Mouse (Mus musculus): ENCODE measurements at regions not wholly inside any gene's neighbourhood (a gene's known extent, or its start where the extent isn't known, plus 50 kb on each side); places are given as distances from the start of the nearest gene placed in this dataset.

DNA sequence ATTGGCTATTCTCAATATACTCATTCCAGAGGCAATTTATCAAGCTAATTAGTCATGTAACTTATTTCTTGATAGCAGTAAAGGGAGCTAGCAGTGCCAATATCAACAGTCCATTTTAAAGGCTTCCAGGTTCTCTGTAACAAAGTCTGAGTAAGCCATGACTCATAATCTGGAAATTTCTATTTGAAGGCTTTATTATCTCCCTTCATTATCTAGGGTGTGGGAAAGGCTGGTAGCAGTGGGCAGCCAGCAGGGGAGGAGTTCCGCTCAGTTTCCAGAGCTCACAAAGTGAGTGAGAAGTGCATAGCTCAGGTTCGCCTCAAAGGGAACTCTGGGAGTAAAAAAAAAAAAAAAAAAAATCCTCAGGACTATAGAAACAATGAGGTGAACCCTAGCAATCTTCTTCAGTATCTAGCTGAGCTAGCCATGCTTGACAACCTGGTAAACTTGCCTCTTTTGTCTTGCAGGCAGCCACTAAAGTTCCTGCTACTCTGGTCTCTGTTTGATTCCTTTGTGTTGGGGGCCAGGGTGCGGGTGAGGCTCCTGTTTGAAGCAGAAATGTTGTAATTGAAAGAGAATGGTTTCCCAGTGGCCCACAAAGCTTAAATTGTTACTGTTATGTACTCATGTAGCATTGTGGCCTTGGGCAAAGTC lies 68.7 kb upstream of the Itprid2 start:
- no peaks in the 10 kb centered on the region for H3K27me3 ChIP-seq (replicated peaks; ENCODE audit: control insufficient read depth, insufficient read depth, low read length)
- no peak overlapping the region for H3K4me3 ChIP-seq (ENCODE audit: low read length)
- WGBS: 30% methylated on average over 3 of the region's 3 CpGs
- ATAC-seq: peak; percentile 97
- H3K9ac ChIP-seq (ENCODE audit: low read depth, low read length): no peak overlapping the region
- peak overlapping the region; percentile 70 for H3K27ac ChIP-seq (ENCODE audit: low read length)
- no peak overlapping the region for H3K4me2 ChIP-seq (ENCODE audit: low read depth, low read length)
- H3K9me3 ChIP-seq (ENCODE audit: control insufficient read depth, low read length): no peaks in the 10 kb centered on the region
- H3K4me1 ChIP-seq (ENCODE audit: control insufficient read depth, insufficient read depth, low read length): no peaks in the 10 kb centered on the region
- no peaks in the 10 kb centered on the region for H3K36me3 ChIP-seq (ENCODE audit: control insufficient read depth, insufficient read depth, low read length)

DNA sequence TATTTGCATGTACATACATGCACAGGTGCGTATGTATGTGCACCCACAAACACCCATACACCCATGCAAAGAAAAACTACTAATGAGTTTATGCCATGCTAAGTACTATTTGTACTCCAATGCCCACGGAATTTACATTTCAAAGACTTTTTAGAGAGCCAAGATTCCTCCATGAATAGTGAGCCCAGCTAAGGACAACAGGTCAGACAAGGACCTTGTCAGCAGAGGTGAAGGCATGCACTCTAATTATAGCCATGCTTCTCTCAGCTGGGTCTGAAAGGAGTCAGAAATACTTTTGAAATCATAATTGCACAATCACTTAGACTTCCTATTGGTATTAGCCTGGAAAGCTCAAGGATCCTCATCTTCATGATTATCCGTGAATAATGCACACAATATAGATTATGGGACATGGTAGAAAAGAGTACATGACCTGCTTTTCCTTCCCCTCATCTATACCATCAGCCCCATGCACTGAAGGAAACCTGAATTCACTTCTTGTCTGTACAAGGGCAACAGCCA lies 67.7 kb upstream of the Itprid2 start:
- WGBS: 87% methylated on average over 3 of the region's 3 CpGs
- H3K27ac ChIP-seq (ENCODE audit: low read length): no peak overlapping the region
- no peaks in the 10 kb centered on the region for H3K27me3 ChIP-seq (replicated peaks; ENCODE audit: control insufficient read depth, insufficient read depth, low read length)
- H3K4me1 ChIP-seq (ENCODE audit: control insufficient read depth, insufficient read depth, low read length): no peaks in the 10 kb centered on the region
- H3K9me3 ChIP-seq (ENCODE audit: control insufficient read depth, low read length): no peaks in the 10 kb centered on the region
- no peak overlapping the region for H3K4me3 ChIP-seq (ENCODE audit: low read length)
- no peak overlapping the region for H3K4me2 ChIP-seq (ENCODE audit: low read depth, low read length)
- no peak overlapping the region for H3K9ac ChIP-seq (ENCODE audit: low read depth, low read length)
- no peak for ATAC-seq
- no peaks in the 10 kb centered on the region for H3K36me3 ChIP-seq (ENCODE audit: control insufficient read depth, insufficient read depth, low read length)

DNA sequence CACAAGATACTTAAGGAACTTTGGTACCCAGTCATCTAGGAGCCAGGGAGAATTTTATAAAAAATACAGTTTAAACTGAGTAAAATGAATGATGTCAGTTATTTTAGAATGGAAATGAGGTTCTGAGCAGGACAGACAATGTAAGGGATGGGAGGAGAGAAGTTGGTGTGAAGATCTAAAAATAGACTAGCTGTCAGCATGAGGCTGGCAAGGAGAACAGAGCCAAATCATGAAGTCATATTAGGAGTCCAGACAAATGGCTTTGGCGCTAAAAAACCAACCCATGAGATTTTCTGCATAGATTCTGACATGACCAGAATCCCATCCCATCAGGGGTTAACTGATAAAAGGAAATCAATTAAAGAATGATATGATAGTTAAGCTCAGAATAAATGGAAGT lies 65.5 kb upstream of the Itprid2 start:
- H3K9ac ChIP-seq (ENCODE audit: low read depth, low read length): no peak overlapping the region
- no peaks in the 10 kb centered on the region for H3K9me3 ChIP-seq (ENCODE audit: control insufficient read depth, low read length)
- no peaks in the 10 kb centered on the region for H3K36me3 ChIP-seq (ENCODE audit: control insufficient read depth, insufficient read depth, low read length)
- ATAC-seq: no peak
- H3K4me2 ChIP-seq (ENCODE audit: low read depth, low read length): no peak overlapping the region
- H3K4me1 ChIP-seq (ENCODE audit: control insufficient read depth, insufficient read depth, low read length): no peaks in the 10 kb centered on the region
- no peak overlapping the region for H3K27ac ChIP-seq (ENCODE audit: low read length)
- no peaks in the 10 kb centered on the region for H3K27me3 ChIP-seq (replicated peaks; ENCODE audit: control insufficient read depth, insufficient read depth, low read length)
- H3K4me3 ChIP-seq (ENCODE audit: low read length): no peak overlapping the region
- 87% methylated on average over 1 of the region's 1 CpGs for WGBS

DNA sequence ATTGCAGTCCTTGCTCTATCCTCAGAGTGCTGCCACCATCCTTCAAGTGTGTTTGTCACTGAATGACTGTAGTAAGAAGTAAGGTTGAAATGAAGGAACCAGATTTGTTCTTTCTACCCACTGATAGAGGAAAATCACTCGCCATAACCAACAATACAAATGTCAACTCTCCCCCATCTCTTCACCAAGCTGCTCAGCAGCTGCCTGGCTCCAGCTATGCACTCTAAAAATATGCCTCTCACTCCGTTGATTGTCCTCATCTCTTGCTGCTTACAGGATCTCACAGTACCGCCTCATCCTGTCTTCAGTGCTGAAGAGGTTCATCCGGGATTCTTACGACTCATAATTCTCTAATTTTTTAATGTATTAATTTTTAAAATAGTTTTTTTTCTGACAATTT lies 63.2 kb upstream of the Itprid2 start:
- 78% methylated on average over 5 of the region's 5 CpGs for WGBS

DNA sequence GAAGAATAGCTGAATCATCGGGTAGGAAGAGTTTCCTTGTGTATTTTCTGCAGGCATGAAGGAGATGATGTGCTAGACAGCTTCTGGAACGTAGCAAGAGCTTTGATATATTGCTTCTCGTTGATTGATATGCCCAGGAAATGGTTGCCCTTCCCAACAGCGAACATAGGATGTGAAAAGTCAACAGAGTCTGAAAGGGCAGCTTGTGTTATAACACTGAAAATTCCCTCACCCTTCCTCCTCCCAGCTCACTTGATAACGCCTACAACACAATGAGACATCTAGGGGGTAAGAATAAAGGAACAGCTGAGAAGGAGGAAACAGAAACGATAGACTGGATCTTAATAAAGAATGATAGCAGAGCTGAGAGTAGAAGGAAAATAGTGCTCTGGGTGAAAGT lies 60.1 kb upstream of the Itprid2 start:
- Histone ChIP-seq H3K4me1 (ENCODE audit: control insufficient read depth, insufficient read depth, low read length) (0 out of 2 replicates have a peak, but pooled peaks cover 3% of the 10 kb centered on the region), H3K27ac (ENCODE audit: low read length) (no peak overlapping the region), H3K36me3 (ENCODE audit: control insufficient read depth, insufficient read depth, low read length) (no peaks in the 10 kb centered on the region), H3K9me3 (ENCODE audit: control insufficient read depth, low read length) (no peaks in the 10 kb centered on the region), H3K4me2 (ENCODE audit: low read depth, low read length) (no peak overlapping the region), H3K4me3 (ENCODE audit: low read length) (no peak overlapping the region), H3K9ac (ENCODE audit: low read depth, low read length) (no peak overlapping the region), H3K27me3 (replicated peaks; ENCODE audit: control insufficient read depth, insufficient read depth, low read length) (no peaks in the 10 kb centered on the region)
- peak; percentile 46; the same call in 1 of the 2 replicates for ATAC-seq
- WGBS: 33% methylated on average over 6 of the region's 6 CpGs

More for the DNA sequence above, 63.2 kb upstream of the Itprid2 start:
- Histone ChIP-seq H3K9ac (ENCODE audit: low read depth, low read length) (no peak overlapping the region), H3K27me3 (replicated peaks; ENCODE audit: control insufficient read depth, insufficient read depth, low read length) (no peaks in the 10 kb centered on the region), H3K4me2 (ENCODE audit: low read depth, low read length) (no peak overlapping the region), H3K36me3 (ENCODE audit: control insufficient read depth, insufficient read depth, low read length) (no peaks in the 10 kb centered on the region), H3K4me1 (ENCODE audit: control insufficient read depth, insufficient read depth, low read length) (0 out of 2 replicates have a peak, but pooled peaks cover 3% of the 10 kb centered on the region), H3K9me3 (ENCODE audit: control insufficient read depth, low read length) (no peaks in the 10 kb centered on the region), H3K27ac (ENCODE audit: low read length) (no peak overlapping the region), H3K4me3 (ENCODE audit: low read length) (no peak overlapping the region)
- ATAC-seq: no peak

DNA sequence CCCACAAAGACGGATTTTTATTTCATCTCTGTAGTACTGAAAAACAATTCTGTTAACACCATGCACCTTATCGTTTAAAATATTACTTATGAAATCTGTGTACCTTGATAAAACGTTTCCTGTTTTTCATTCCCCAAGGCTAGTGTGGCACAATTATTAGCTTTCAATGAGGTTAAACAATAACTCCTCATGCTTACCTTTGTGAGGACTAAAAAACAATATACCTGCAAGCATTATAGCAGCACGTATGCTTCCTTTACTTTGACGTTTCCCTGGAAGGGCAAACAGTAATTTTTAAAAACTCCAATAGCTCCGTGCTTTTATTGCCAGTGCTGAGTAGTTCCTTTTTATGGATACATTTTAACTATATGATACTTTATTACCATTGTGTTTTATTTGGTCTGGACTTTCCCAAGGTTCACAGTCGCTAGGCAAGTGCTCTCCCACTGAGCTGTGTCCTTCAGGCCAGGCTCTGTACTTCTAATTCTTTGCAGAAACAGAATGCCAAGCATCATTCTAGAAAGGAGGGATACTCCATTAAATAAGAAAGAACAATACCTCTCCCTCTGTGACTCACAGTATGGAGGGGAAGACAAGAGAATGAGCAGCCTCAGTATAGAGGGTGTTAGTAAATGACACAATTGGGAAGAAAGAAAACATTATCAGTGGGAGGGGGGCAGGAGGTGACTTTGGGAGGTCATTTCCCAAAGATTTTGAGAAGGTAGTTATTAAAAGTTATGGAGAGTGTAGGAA lies 50.0 kb upstream of the Itprid2 start:
- H3K9ac ChIP-seq (ENCODE audit: low read depth, low read length): no peak overlapping the region
- H3K4me3 ChIP-seq (ENCODE audit: low read length): no peak overlapping the region
- WGBS: 50% methylated on average over 7 of the region's 7 CpGs
- H3K36me3 ChIP-seq (ENCODE audit: control insufficient read depth, insufficient read depth, low read length): no peaks in the 10 kb centered on the region
- H3K4me2 ChIP-seq (ENCODE audit: low read depth, low read length): no peak overlapping the region
- H3K9me3 ChIP-seq (ENCODE audit: control insufficient read depth, low read length): no peaks in the 10 kb centered on the region
- 0 out of 2 replicates have a peak overlapping the region, but pooled peaks have one; percentile 30 for H3K27ac ChIP-seq (ENCODE audit: low read length)
- no peaks in the 10 kb centered on the region for H3K27me3 ChIP-seq (replicated peaks; ENCODE audit: control insufficient read depth, insufficient read depth, low read length)
- peak; percentile 89 for ATAC-seq
- H3K4me1 ChIP-seq (ENCODE audit: control insufficient read depth, insufficient read depth, low read length): peaks cover 5% of the 10 kb centered on the region; the same call in 1 of the 2 replicates
